ENCODE assay signal across 13 mouse cellular contexts in the genomic region with DNA sequence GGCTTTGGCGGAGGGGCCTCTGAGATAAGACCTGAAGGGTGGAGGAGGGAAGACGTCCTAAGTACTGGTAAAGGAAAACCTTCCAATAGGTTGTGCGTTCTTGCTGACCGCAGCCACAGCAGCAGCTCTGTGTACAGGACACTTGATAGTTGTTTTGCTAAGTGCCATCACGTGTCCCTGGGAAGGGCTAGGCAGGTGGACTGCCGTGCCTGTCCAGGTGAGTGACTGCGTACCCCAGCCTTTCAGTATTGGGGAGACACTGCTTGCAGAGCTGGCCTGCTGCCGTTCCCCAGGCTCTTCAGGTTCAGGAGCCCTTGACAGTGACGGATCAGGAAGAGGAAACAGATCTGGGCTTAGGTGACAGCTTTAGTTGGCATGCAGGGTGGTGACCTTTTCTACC. TPM values are rescaled to one million over a fixed set of nuclear protein-coding genes. Genes with fewer than 3 reads are reported as not detected.
A peak's percentile ranks its signal among the peaks of the same experiment; 100 is the strongest.
DNase-seq lines count a peak whose midpoint lies in the region; ATAC-seq and TF ChIP-seq lines count a peak whose summit lies in the region.
"Had no signal": no experiment of that assay in that cellular context is flagged by ENCODE, and none has a peak within 500 bp of the region (broad histone marks: within the 10 kb centered on the region; RNA-seq: fewer than 3 reads in every experiment).

No protein-coding gene starts in this region.

- TF ChIP-seq EP300 in lung, postnatal 0 days (IDR thresholded peaks at IDR 0.05), result no peak

- no peak overlapping the region for H3K4me2 ChIP-seq in heart, embryonic 16.5 days (ENCODE audit: low read depth, low read length)
- no peak overlapping the region for H3K4me2 ChIP-seq in lung, postnatal 0 days (replicated peaks; ENCODE audit: low read depth, low read length)
- H3K4me2 ChIP-seq: embryonic facial prominence, embryonic 13.5 days; neural tube, embryonic 15.5 days had no signal

- no peaks in the 10 kb centered on the region for H3K27me3 ChIP-seq in heart, embryonic 16.5 days (ENCODE audit: control insufficient read depth, insufficient read depth, low read length)
- no peaks in the 10 kb centered on the region for H3K27me3 ChIP-seq in lung, postnatal 0 days (replicated peaks; ENCODE audit: insufficient read depth, low read length)
- H3K27me3 ChIP-seq: embryonic facial prominence, embryonic 13.5 days; neural tube, embryonic 15.5 days had no signal

- peak overlapping the region; percentile 45; the same call in 1 of the 2 replicates for H3K27ac ChIP-seq in heart, embryonic 16.5 days (ENCODE audit: low read length)
- peak overlapping the region; percentile 75 for H3K27ac ChIP-seq in lung, postnatal 0 days (ENCODE audit: low read length)
- H3K27ac ChIP-seq: embryonic facial prominence, embryonic 13.5 days; hindbrain, postnatal 0 days; neural tube, embryonic 15.5 days had no signal

- H3K4me1 ChIP-seq in heart, embryonic 16.5 days (ENCODE audit: control insufficient read depth, insufficient read depth, low read length), result peaks cover 61% of the 10 kb centered on the region
- peaks cover 76% of the 10 kb centered on the region for H3K4me1 ChIP-seq in lung, adult 2 months (ENCODE audit: control insufficient read depth, insufficient read depth, low read length)
- H3K4me1 ChIP-seq in lung, postnatal 0 days (ENCODE audit: insufficient read depth, low read depth, low read length), result peaks cover 39% of the 10 kb centered on the region

- H3K36me3 ChIP-seq in heart, embryonic 16.5 days (ENCODE audit: control insufficient read depth, insufficient read depth), result no peaks in the 10 kb centered on the region
- H3K36me3 ChIP-seq in lung, postnatal 0 days (ENCODE audit: insufficient read depth, low read length), result peaks cover 5% of the 10 kb centered on the region
- H3K36me3 ChIP-seq: neural tube, embryonic 15.5 days had no signal

- ATAC-seq in heart, embryonic 16.5 days (replicated peaks; ENCODE audit: extremely low read depth, insufficient read depth, low FRiP score), result no peak
- ATAC-seq in lung, postnatal 0 days, result peak; percentile 61
- ATAC-seq: hindbrain, postnatal 0 days had no signal

- H3K9ac ChIP-seq in heart, embryonic 16.5 days (ENCODE audit: low read length), result peak overlapping the region; percentile 37
- H3K9ac ChIP-seq in lung, postnatal 0 days (replicated peaks; ENCODE audit: low read depth), result no peak overlapping the region
- H3K9ac ChIP-seq: embryonic facial prominence, embryonic 13.5 days; neural tube, embryonic 15.5 days had no signal

- no peak overlapping the region for H3K4me3 ChIP-seq in heart, embryonic 16.5 days (ENCODE audit: low read length)
- H3K4me3 ChIP-seq in lung, adult 2 months (replicated peaks; ENCODE audit: extremely low read depth, low read depth, low read length), result no peak overlapping the region
- H3K4me3 ChIP-seq in lung, postnatal 0 days (ENCODE audit: low read depth, low read length), result no peak overlapping the region
- H3K4me3 ChIP-seq: embryonic facial prominence, embryonic 13.5 days; neural tube, embryonic 15.5 days had no signal

- no peak for TF ChIP-seq CTCF in lung, adult 2 months (IDR thresholded peaks at IDR 0.05; ENCODE audit: insufficient read depth, low read length)
- no peak for TF ChIP-seq CTCF in lung, postnatal 0 days (IDR thresholded peaks at IDR 0.05)

- DNase-seq in heart, adult 8-10 months (ENCODE audit: low spot score), result no peak
- peak; percentile 64 for DNase-seq in lung, adult 2 months
- no peak for DNase-seq in lung, postnatal 10 days
- peak; percentile 65 for DNase-seq in lung, postnatal 0 days (ENCODE audit: low spot score)
- DNase-seq in urinary bladder, postnatal 25 days (ENCODE audit: low spot score), result no peak
- no peak for DNase-seq in frontal cortex, postnatal 25 days (ENCODE audit: low spot score in 2 of 2)
- DNase-seq: cerebellum, postnatal 36 days; retina, postnatal 1 day; thymus, adult 18-20 months had no signal

- no peak for TF ChIP-seq POLR2A in lung, adult 2 months (IDR thresholded peaks at IDR 0.05; ENCODE audit: borderline replicate concordance, extremely low read depth, low read depth, low read length)

- no peaks in the 10 kb centered on the region for H3K9me3 ChIP-seq in heart, embryonic 16.5 days (replicated peaks; ENCODE audit: control insufficient read depth, low read length)
- H3K9me3 ChIP-seq in lung, postnatal 0 days (ENCODE audit: low read length), result no peaks in the 10 kb centered on the region
- H3K9me3 ChIP-seq: embryonic facial prominence, embryonic 13.5 days; neural tube, embryonic 15.5 days had no signal

- 35% methylated on average over 9 of the region's 9 CpGs for WGBS in heart, embryonic 16.5 days
- WGBS in lung, adult 2 months, result 38% methylated on average over 9 of the region's 9 CpGs
- WGBS in lung, postnatal 0 days, result 37% methylated on average over 9 of the region's 9 CpGs

RNA-seq across cellular contexts. Expression of a gene that starts 15.4 kb away (rescaled TPM):
- 44.9 and 57.3 TPM in 2 replicates for polyA plus RNA-seq in heart, embryonic 16.5 days (2015; fragmentation: Nextera tagmentation; extraction: Ambion mirVana)
- total RNA-seq in heart, adult 8-10 months (2022), result 10 to 100 TPM; 19.1 to 26.8 (median 22.6) TPM
- polyA plus RNA-seq in lung, adult 2 months (2012; rRNA removed), result 205 and 224 TPM in 2 replicates
- 121 and 150 TPM in 2 replicates for polyA plus RNA-seq in lung, postnatal 0 days (2015; fragmentation: Nextera tagmentation; extraction: Ambion mirVana)

RNA-seq across cellular contexts. Expression of a gene that starts 44.2 kb away (rescaled TPM):
- polyA plus RNA-seq in heart, embryonic 16.5 days (2015; fragmentation: Nextera tagmentation; extraction: Ambion mirVana), result 28.0 and 29.2 TPM in 2 replicates
- total RNA-seq in heart, adult 8-10 months (2022), result 10 to 100 TPM in 3 of 4 experiments, 1 to 10 TPM in 1; 8.5 to 10.8 (median 10.5) TPM
- polyA plus RNA-seq in lung, adult 2 months (2012; rRNA removed), result 26.3 and 37.9 TPM in 2 replicates
- polyA plus RNA-seq in lung, postnatal 0 days (2015; fragmentation: Nextera tagmentation; extraction: Ambion mirVana), result 22.2 and 22.4 TPM in 2 replicates

Comparison
In these comparisons a context has a peak if more than half of its experiments do, and no peak if none do; other contexts are left out.
1. DNase-seq: peak in lung, adult 2 months (single experiment) and lung, postnatal 0 days (single experiment); none in heart, adult 8-10 months (single experiment), lung, postnatal 10 days (single experiment), urinary bladder, postnatal 25 days (single experiment) and frontal cortex, postnatal 25 days (0 of 2).